Mouse (Mus musculus): ENCODE measurements at regions not wholly inside any gene's neighbourhood (a gene's known extent, or its start where the extent isn't known, plus 50 kb on each side); places are given as distances from the start of the nearest gene placed in this dataset.
"Not testable (repeated sequence)": the region's sequence is repeated elsewhere in the genome, so short reads cannot be mapped to it uniquely, and the experiment has no call there.

- DNase-seq, result no peak
Measured at GRCm38 (mm10) chr8:8973769-8974168, 283.4 kb upstream of the Arglu1 start.

- DNase-seq, result no peak
Measured at GRCm38 (mm10) chr8:8973334-8973733, 283.0 kb upstream of the Arglu1 start.

GRCm38 (mm10) chr8:8970776-8971175 lies 280.5 kb upstream of the Arglu1 start:
- DNase-seq, result no peak

GRCm38 (mm10) chr8:8970346-8970745 lies 280.0 kb upstream of the Arglu1 start:
- DNase-seq, result no peak

GRCm38 (mm10) chr8:8969112-8969950 lies 279.0 kb upstream of the Arglu1 start:
- DNase-seq, result peak; percentile 28

GRCm38 (mm10) chr8:8966658-8967048 lies 276.3 kb upstream of the Arglu1 start:
- no peak for DNase-seq

GRCm38 (mm10) chr8:8965983-8966657 lies 275.8 kb upstream of the Arglu1 start:
- DNase-seq, result no peak

- no peak for DNase-seq
Measured at GRCm38 (mm10) chr8:8960221-8960620, 269.9 kb upstream of the Arglu1 start.

- no peak for DNase-seq
Measured at GRCm38 (mm10) chr8:8959787-8960093, 269.4 kb upstream of the Arglu1 start.

GRCm38 (mm10) chr8:8959021-8959786 lies 268.9 kb upstream of the Arglu1 start:
- DNase-seq, result no peak

GRCm38 (mm10) chr8:8958140-8958539 lies 267.8 kb upstream of the Arglu1 start:
- DNase-seq, result not testable (repeated sequence)

- DNase-seq, result no peak
Measured at GRCm38 (mm10) chr8:8952212-8952611, 261.9 kb upstream of the Arglu1 start.

- DNase-seq, result no peak
Measured at GRCm38 (mm10) chr8:8951186-8951585, 260.9 kb upstream of the Arglu1 start.

- DNase-seq, result no peak
Measured at GRCm38 (mm10) chr8:8947516-8948161, 257.3 kb upstream of the Arglu1 start.

- no peak for DNase-seq
Measured at GRCm38 (mm10) chr8:8942991-8943390, 252.7 kb upstream of the Arglu1 start.

- no peak for DNase-seq
Measured at GRCm38 (mm10) chr8:8940899-8941298, 250.6 kb upstream of the Arglu1 start.

- no peak for DNase-seq
Measured at GRCm38 (mm10) chr8:8938536-8938935, 248.2 kb upstream of the Arglu1 start.

- DNase-seq, result no peak
Measured at GRCm38 (mm10) chr8:8932466-8932865, 242.1 kb upstream of the Arglu1 start.

GRCm38 (mm10) chr8:8931746-8932145 lies 241.4 kb upstream of the Arglu1 start:
- no peak for DNase-seq

GRCm38 (mm10) chr8:8928074-8928862 lies 237.9 kb upstream of the Arglu1 start:
- no peak for DNase-seq

- DNase-seq, result no peak
Measured at GRCm38 (mm10) chr8:8921446-8921845, 231.1 kb upstream of the Arglu1 start.
